Comparison of ENCODE assay signal across 16 mouse cellular contexts in genomic region chr12:70619436-70619835, GRCm38 (mm10).
"Had no signal": no experiment of that assay in that cellular context is flagged by ENCODE, and none has a peak within 500 bp of the region (broad histone marks: within the 10 kb centered on the region; RNA-seq: fewer than 3 reads in every experiment).

No protein-coding gene starts in this region.

- H3K27ac ChIP-seq: layer of hippocampus, adult 2 months; limb, embryonic 12.5 days; liver, embryonic 13.5 days; macrophage; midbrain, embryonic 15.5 days; neural tube, embryonic 12.5 days; stomach, embryonic 15.5 days had no signal

- DNase-seq: kidney, adult 18-20 months; kidney, postnatal 10 days; kidney, postnatal 4 days; liver; liver, embryonic 13.5 days; liver, postnatal 0 days; retina, postnatal 1 day; thymus, postnatal 36 days had no signal

- H3K4me3 ChIP-seq: layer of hippocampus, adult 2 months; limb, embryonic 12.5 days; liver, embryonic 13.5 days; megakaryocyte, embryonic 14.5 days; midbrain, embryonic 15.5 days; neural tube, embryonic 12.5 days; stomach, embryonic 15.5 days had no signal

- H3K9ac ChIP-seq: limb, embryonic 12.5 days; liver, embryonic 13.5 days; liver, postnatal 0 days; midbrain, embryonic 15.5 days; neural tube, embryonic 12.5 days; stomach, embryonic 15.5 days had no signal

- ATAC-seq: liver, postnatal 0 days; midbrain, embryonic 15.5 days had no signal

- H3K9me3 ChIP-seq: limb, embryonic 12.5 days; liver, embryonic 13.5 days; megakaryocyte, embryonic 14.5 days; midbrain, embryonic 15.5 days; stomach, embryonic 15.5 days had no signal

- H3K4me2 ChIP-seq: limb, embryonic 12.5 days; liver, embryonic 13.5 days; midbrain, embryonic 11.5 days; midbrain, embryonic 15.5 days; neural tube, embryonic 12.5 days; stomach, embryonic 15.5 days had no signal

- H3K36me3 ChIP-seq: limb, embryonic 12.5 days; liver, embryonic 13.5 days; midbrain, embryonic 15.5 days; neural tube, embryonic 12.5 days; stomach, embryonic 15.5 days had no signal

- H3K27me3 ChIP-seq: limb, embryonic 12.5 days; liver, embryonic 13.5 days; midbrain, embryonic 15.5 days; neural tube, embryonic 12.5 days; stomach, embryonic 15.5 days had no signal

- H3K4me1 ChIP-seq: liver, embryonic 13.5 days; midbrain, embryonic 15.5 days; stomach, embryonic 15.5 days had no signal
